Mouse (Mus musculus) small intestine, adult 2 months (tissue): ENCODE results near the gene Rasl12. TPM values are rescaled to one million over a fixed set of nuclear protein-coding genes. Genes with fewer than 3 reads are reported as not detected.
A peak's percentile ranks its signal among the peaks of the same experiment; 100 is the strongest.

ENCODE experiments used
- H3K27ac ChIP-seq: fragments of 200-500 bp; 2 replicates; pipeline ENCODE4 v1.5.1; 2012; ENCODE audit warnings: low read depth, low read length, control low read depth, inconsistent platforms; ENCODE audit not compliant: insufficient read depth
- H3K27me3 ChIP-seq: fragments of 200-500 bp; 2 replicates; pipeline ENCODE4 v1.6.1; 2012; ENCODE audit warnings: mild to moderate bottlenecking, moderate library complexity, low read length, inconsistent platforms; ENCODE audit not compliant: control insufficient read depth, insufficient read depth
- H3K36me3 ChIP-seq: fragments of 200-500 bp; 2 replicates; pipeline ENCODE4 v1.6.1; 2012; ENCODE audit warnings: mild to moderate bottlenecking, low read length, control low read depth, inconsistent platforms; ENCODE audit not compliant: control insufficient read depth, insufficient read depth
- H3K4me1 ChIP-seq: fragments of 200-500 bp; 2 replicates; pipeline ENCODE4 v1.6.1; 2012; ENCODE audit warnings: low read length, inconsistent platforms, mixed read lengths; ENCODE audit not compliant: control insufficient read depth, insufficient read depth, insufficient read length
- H3K4me3 ChIP-seq: fragments of 200-500 bp; 2 replicates; pipeline ENCODE4 v1.5.1; 2012; ENCODE audit warnings: low read depth, mild to moderate bottlenecking, control low read depth, inconsistent platforms, low read length, moderate library complexity
- CTCF ChIP-seq: fragments of 200-500 bp; IDR thresholded peaks from 2 replicates; pipeline ENCODE4 v1.5.1; 2012; ENCODE audit warnings: low read depth, mild to moderate bottlenecking, control low read depth, inconsistent platforms, low read length, moderate library complexity, mixed read lengths; ENCODE audit not compliant: insufficient replicate concordance, insufficient read length; ENCODE audit errors: extremely low read depth
- POLR2A ChIP-seq: fragments of 200-500 bp; IDR thresholded peaks from 2 replicates; pipeline ENCODE4 v1.6.1; 2012; ENCODE audit warnings: low read depth, mild to moderate bottlenecking, control low read depth, inconsistent platforms, low read length, moderate library complexity
- WGBS: fragments of 180-500 bp; shearing (Covaris S2); methylation state at CpG from one replicate; pipeline ENCODE4 v1.1.7; 2018; 5-methylcytosine and 5-hydroxymethylcytosine counted together
- polyA plus RNA-seq: library from polyadenylated mRNA; depleted of rRNA; stranded (reverse); fragments of >200 nt; gene quantifications from 2 replicates; pipeline ENCODE4 v1.2.3, GENCODE M21; 2012

Gene Rasl12
- polyA plus RNA-seq, 1 experiment: 1.4 TPM

DNA sequence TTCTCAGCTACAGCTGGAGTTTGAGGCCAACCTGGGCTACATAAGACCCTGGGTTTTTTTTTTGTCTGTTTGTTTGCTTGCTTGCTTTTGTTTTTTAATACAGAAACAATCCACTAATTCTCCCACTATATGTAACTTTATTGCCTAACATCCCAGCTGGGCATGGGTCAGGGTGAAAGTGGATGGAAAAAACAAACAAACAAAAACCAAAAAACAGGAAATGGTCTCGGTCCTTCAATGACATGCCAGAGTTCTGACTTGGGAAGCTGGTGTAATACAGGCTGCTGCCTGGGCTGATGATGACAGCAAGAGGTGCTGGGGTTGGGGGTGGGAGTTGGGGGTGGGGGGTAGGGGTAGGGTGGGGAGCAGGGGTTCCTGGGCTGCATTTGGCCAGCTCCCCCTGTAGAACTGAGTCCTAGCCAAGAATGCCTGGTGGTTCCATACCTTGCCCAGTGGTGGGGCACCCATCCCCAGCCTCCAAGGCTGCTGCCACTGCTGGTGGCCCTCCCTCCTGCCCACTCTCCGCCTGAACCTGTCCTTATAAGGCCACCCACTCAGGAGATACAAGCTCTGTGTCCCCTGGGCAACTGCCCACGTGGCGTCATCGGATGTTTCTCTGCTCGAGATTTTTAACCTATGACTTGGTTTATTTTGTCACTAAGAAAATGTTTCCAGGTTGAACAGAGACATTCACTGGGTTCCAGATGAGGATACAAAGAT is 16.1 kb upstream of the Rasl12 start:
- TF ChIP-seq CTCF (no peak), POLR2A (no peak)

GRCm38 (mm10) chr9:65382751-65383097 is 15.6 kb upstream of the Rasl12 start:
- H3K4me3 ChIP-seq: no peak overlapping the region
- H3K36me3 ChIP-seq: no peaks in the 10 kb centered on the region
- no peaks in the 10 kb centered on the region for H3K27me3 ChIP-seq
- TF ChIP-seq CTCF: no peak
- no peak for TF ChIP-seq POLR2A
- no peaks in the 10 kb centered on the region for H3K4me1 ChIP-seq
- no peak overlapping the region for H3K27ac ChIP-seq
- WGBS: 56% methylated on average over 3 of the region's 3 CpGs

More for the DNA sequence above, 16.1 kb upstream of the Rasl12 start:
- no peaks in the 10 kb centered on the region for H3K36me3 ChIP-seq
- H3K27me3 ChIP-seq: no peaks in the 10 kb centered on the region
- no peaks in the 10 kb centered on the region for H3K4me1 ChIP-seq
- WGBS: 68% methylated on average over 6 of the region's 6 CpGs
- H3K27ac ChIP-seq: no peak overlapping the region
- no peak overlapping the region for H3K4me3 ChIP-seq

DNA sequence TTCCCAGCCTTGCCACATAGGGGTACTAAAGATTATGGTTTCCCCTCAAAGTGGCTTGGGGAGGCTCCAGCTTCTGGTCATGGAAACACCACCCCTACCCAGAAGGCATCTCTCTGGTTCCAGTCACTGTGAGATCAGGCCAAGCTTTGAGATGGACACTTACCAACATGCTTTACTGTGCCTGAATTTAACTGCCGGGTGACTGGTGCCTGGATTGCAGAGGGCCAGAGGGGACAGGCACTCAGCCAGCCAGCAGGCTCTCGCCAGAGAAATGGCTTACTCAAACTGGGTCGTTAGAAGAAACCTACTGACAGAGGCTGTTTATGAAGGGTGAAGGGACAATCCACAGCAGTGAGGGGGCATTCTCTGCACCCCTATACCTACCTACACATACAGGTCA is 14.0 kb upstream of the Rasl12 start:
- Histone ChIP-seq H3K4me3 (no peak overlapping the region), H3K36me3 (no peaks in the 10 kb centered on the region), H3K27ac (no peak overlapping the region), H3K27me3 (no peaks in the 10 kb centered on the region), H3K4me1 (no peaks in the 10 kb centered on the region)
- 71% methylated on average over 3 of the region's 3 CpGs for WGBS
- TF ChIP-seq POLR2A (no peak), CTCF (no peak)

GRCm38 (mm10) chr9:65386373-65387140 is 11.7 kb upstream of the Rasl12 start:
- no peak for TF ChIP-seq POLR2A
- TF ChIP-seq CTCF: no peak
- Histone ChIP-seq H3K4me3 (no peak overlapping the region), H3K27me3 (peaks cover 10% of the 10 kb centered on the region; the same call in 1 of the 2 replicates), H3K27ac (no peak overlapping the region), H3K4me1 (peaks cover 6% of the 10 kb centered on the region), H3K36me3 (no peaks in the 10 kb centered on the region)
- 48% methylated on average over 8 of the region's 8 CpGs for WGBS

DNA sequence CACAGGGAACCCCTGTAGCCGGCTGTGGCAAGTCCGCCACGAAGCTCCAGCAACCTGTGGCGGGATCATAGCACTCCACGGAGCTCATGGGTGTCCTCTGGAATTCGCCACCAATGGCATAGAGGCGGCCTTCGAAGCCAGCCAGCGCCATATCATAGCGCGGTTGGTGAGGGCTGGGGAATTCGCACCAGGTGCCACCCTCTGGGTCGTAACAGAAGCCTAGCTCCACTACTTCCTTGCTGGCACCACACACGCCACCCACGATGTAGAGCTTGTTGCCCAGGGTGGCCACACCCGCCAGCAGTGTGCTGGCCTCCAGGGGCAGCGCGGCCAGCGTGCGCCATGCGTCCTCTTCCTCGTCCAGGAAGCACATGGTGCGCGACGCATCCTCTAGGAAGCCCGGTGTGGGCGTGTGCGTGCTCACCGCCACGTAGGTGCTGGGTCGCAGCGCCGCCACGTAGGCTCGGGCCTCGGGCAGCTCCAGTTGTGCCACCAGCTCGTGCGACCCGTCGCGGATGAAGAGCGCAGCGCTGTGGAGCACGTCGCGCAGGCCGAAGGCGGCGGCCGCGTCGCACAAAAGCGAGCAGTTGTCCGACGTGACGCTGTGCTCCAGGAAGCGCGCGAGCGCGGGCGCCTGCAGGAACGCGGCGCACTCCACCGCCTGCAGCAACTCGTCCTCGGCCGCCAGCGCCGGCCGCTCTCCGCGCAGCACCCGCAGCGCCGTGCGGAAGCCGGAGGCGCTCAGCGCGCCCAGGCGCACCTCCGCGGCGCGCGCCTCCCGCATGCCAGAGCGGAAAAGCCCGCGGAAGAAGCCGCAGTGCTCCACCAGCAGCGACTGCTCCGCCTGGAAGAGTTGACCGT is 7.3 kb upstream of the Rasl12 start:
- TF ChIP-seq POLR2A (no peak), CTCF (no peak)
- peaks cover 6% of the 10 kb centered on the region for H3K4me1 ChIP-seq
- H3K36me3 ChIP-seq: no peaks in the 10 kb centered on the region
- H3K4me3 ChIP-seq: peak overlapping the region; percentile 66
- peaks cover 10% of the 10 kb centered on the region; the same call in 1 of the 2 replicates for H3K27me3 ChIP-seq
- no peak overlapping the region for H3K27ac ChIP-seq
- 13% methylated on average over 95 of the region's 96 CpGs for WGBS

- no peak within 1 kb of the TSS for H3K27ac ChIP-seq
- peak within 1 kb of the TSS; percentile 66 for H3K4me3 ChIP-seq
- WGBS: 30% methylated on average over 8 of the region's 8 CpGs
- H3K27me3 ChIP-seq: peaks cover 10% of the 10 kb centered on the region; the same call in 1 of the 2 replicates
- H3K36me3 ChIP-seq: no peaks in the 10 kb centered on the region
- H3K4me1 ChIP-seq: peaks cover 6% of the 10 kb centered on the region
- TF ChIP-seq CTCF (no peak), POLR2A (no peak)
Observed at GRCm38 (mm10) chr9:65391613-65391964, 6.7 kb upstream of the Rasl12 start, which contains the start of gene Kbtbd13. TSS of gene Kbtbd13 (minus strand) at chr9:65391652.

- Histone ChIP-seq H3K36me3 (no peaks in the 10 kb centered on the region), H3K4me3 (no peak overlapping the region), H3K27ac (no peak overlapping the region), H3K4me1 (peaks cover 6% of the 10 kb centered on the region), H3K27me3 (peaks cover 10% of the 10 kb centered on the region; the same call in 1 of the 2 replicates)
- TF ChIP-seq POLR2A (no peak), CTCF (peak; percentile 87; the same call in 1 of the 2 replicates)
- 13% methylated on average over 6 of the region's 6 CpGs for WGBS
Observed at GRCm38 (mm10) chr9:65392638-65393364, 5.5 kb upstream of the Rasl12 start.
